Mouse (Mus musculus) thymus, adult 2 months (tissue): ENCODE data around the gene Gm19935. TPM values are rescaled to one million over a fixed set of nuclear protein-coding genes. Genes with fewer than 3 reads are reported as not detected.

Experiments
- DNase-seq: peaks from one replicate; pipeline ENCODE4 v3.0.0; 2021
- H3K27ac ChIP-seq: fragments of 200-500 bp; 2 replicates; pipeline ENCODE4 v1.5.1; 2012; ENCODE audit warnings: low read length, control low read depth; ENCODE audit not compliant: control insufficient read depth, insufficient read depth
- H3K27me3 ChIP-seq: fragments of 200-500 bp; 2 replicates; pipeline ENCODE4 v1.6.1; 2012; ENCODE audit warnings: mild to moderate bottlenecking, low read length, moderate library complexity, mixed read lengths; ENCODE audit not compliant: control insufficient read depth, insufficient read depth
- H3K36me3 ChIP-seq: fragments of 200-500 bp; 2 replicates; pipeline ENCODE4 v1.6.1; 2012; ENCODE audit warnings: mild to moderate bottlenecking, low read length, moderate library complexity; ENCODE audit not compliant: control insufficient read depth, insufficient read depth
- H3K4me1 ChIP-seq: fragments of 200-500 bp; replicated peaks from 2 replicates; pipeline ENCODE4 v1.6.1; 2012; ENCODE audit warnings: low read length; ENCODE audit not compliant: control insufficient read depth, insufficient read depth
- H3K4me3 ChIP-seq: fragments of 200-500 bp; 2 replicates; pipeline ENCODE4 v1.5.1; 2012; ENCODE audit warnings: mild to moderate bottlenecking, low read length, control low read depth, moderate library complexity; ENCODE audit not compliant: control insufficient read depth, insufficient read depth
- CTCF ChIP-seq: fragments of 200-500 bp; IDR thresholded peaks from 2 replicates; pipeline ENCODE4 v1.5.1; 2012; ENCODE audit warnings: mild to moderate bottlenecking, control low read depth, low read length, moderate library complexity, borderline replicate concordance; ENCODE audit not compliant: control insufficient read depth, poor library complexity, insufficient read depth; ENCODE audit errors: extremely low read depth
- POLR2A ChIP-seq: fragments of 200-500 bp; IDR thresholded peaks from 2 replicates; pipeline ENCODE4 v1.6.1; 2012; ENCODE audit warnings: mild to moderate bottlenecking, low read length, control low read depth, moderate library complexity; ENCODE audit not compliant: control insufficient read depth, poor library complexity, insufficient read depth; ENCODE audit errors: extremely low read depth
- whole genome bisulfite sequencing: fragments of 180-500 bp; shearing (Covaris S2); methylation state at CpG from one replicate; pipeline ENCODE4 v1.1.7; 2018; 5-methylcytosine and 5-hydroxymethylcytosine counted together
- polyA plus RNA-seq: library from polyadenylated mRNA; depleted of rRNA; stranded (reverse); fragments of >200 nt; gene quantifications from 2 replicates; pipeline ENCODE4 v1.2.3, GENCODE M21; 2012

Gene Gm19935
- polyA plus RNA-seq, 1 experiment: 0.34 TPM

GRCm38 (mm10) chr8:90839725-90840714 is 22.8 kb upstream of the Gm19935 start:
- no peak overlapping the region for H3K4me3 ChIP-seq
- TF ChIP-seq POLR2A (no peak), CTCF (no peak)
- H3K27ac ChIP-seq: no peak overlapping the region
- 65% methylated on average over 11 of the region's 11 CpGs for WGBS
- DNase-seq: no peak
- H3K4me1 ChIP-seq: peaks cover 3% of the 10 kb centered on the region; the same call in 1 of the 2 replicates
- no peaks in the 10 kb centered on the region for H3K36me3 ChIP-seq
- H3K27me3 ChIP-seq: no peaks in the 10 kb centered on the region

- no peaks in the 10 kb centered on the region for H3K36me3 ChIP-seq
- TF ChIP-seq CTCF: no peak
- no peak for TF ChIP-seq POLR2A
- WGBS: 90% methylated on average over 6 of the region's 6 CpGs
Observed at GRCm38 (mm10) chr8:90837440-90837839, 20.2 kb upstream of the Gm19935 start.

GRCm38 (mm10) chr8:90834321-90834672 is 17.1 kb upstream of the Gm19935 start:
- H3K27me3 ChIP-seq: no peaks in the 10 kb centered on the region
- H3K27ac ChIP-seq: no peak overlapping the region
- TF ChIP-seq CTCF (no peak), POLR2A (no peak)
- 66% methylated on average over 3 of the region's 3 CpGs for WGBS
- no peak for DNase-seq
- H3K4me1 ChIP-seq: peaks cover 10% of the 10 kb centered on the region
- H3K36me3 ChIP-seq: no peaks in the 10 kb centered on the region
- no peak overlapping the region for H3K4me3 ChIP-seq

More at GRCm38 (mm10) chr8:90837440-90837839, 20.2 kb upstream of the Gm19935 start:
- no peak for DNase-seq
- Histone ChIP-seq H3K4me3 (no peak overlapping the region), H3K4me1 (peaks cover 9% of the 10 kb centered on the region), H3K27me3 (no peaks in the 10 kb centered on the region), H3K27ac (no peak overlapping the region)

- DNase-seq: no peak
- no peaks in the 10 kb centered on the region for H3K36me3 ChIP-seq
- TF ChIP-seq POLR2A (no peak), CTCF (no peak)
- H3K27me3 ChIP-seq: no peaks in the 10 kb centered on the region
- no peak overlapping the region for H3K27ac ChIP-seq
- 57% methylated on average over 6 of the region's 6 CpGs for WGBS
- H3K4me3 ChIP-seq: no peak overlapping the region
- H3K4me1 ChIP-seq: peaks cover 13% of the 10 kb centered on the region
Observed at GRCm38 (mm10) chr8:90833628-90834320, 16.6 kb upstream of the Gm19935 start.

DNA sequence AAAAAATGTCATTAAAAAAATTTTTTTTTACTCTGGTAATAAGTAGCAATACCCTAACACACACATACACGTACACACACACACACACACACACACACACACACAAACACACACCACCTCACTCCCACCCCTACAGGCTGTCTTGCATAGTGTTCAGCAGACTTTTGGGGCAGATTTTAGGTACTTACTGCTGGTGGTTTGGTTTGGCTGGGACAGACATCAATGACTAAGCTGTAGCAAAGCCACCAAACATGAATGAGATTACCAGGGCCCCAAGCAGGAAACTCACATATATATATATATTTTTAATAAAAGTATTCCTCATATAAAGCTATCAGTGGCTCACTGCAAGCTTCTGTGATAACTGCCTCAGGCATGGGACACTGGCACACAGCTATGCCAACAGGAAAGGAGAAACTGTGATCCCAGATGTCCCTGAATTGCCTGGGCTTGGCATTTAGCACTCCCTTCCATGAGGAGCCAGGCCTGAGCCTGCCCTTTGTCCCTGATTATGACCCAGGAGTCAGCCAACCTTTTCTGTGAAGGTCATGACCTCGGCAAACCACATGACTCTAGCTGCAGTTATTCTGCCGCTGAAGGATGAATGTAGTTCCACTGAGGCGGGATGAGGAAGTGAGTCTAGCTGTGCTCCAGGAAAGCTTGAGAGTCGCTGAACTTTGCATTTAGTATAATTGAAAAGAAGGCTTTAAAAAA is 15.5 kb upstream of the Gm19935 start:
- Histone ChIP-seq H3K36me3 (no peaks in the 10 kb centered on the region), H3K27me3 (no peaks in the 10 kb centered on the region), H3K27ac (no peak overlapping the region), H3K4me3 (no peak overlapping the region), H3K4me1 (peaks cover 19% of the 10 kb centered on the region)
- 38% methylated on average over 5 of the region's 5 CpGs for WGBS
- TF ChIP-seq CTCF (no peak), POLR2A (no peak)
- DNase-seq: no peak

- Histone ChIP-seq H3K4me1 (peaks cover 19% of the 10 kb centered on the region), H3K36me3 (no peaks in the 10 kb centered on the region), H3K27ac (no peak overlapping the region), H3K4me3 (no peak overlapping the region), H3K27me3 (no peaks in the 10 kb centered on the region)
- no peak for TF ChIP-seq POLR2A
- no peak for TF ChIP-seq CTCF
- 51% methylated on average over 8 of the region's 8 CpGs for WGBS
- DNase-seq: no peak
Observed at GRCm38 (mm10) chr8:90830980-90831379, 13.8 kb upstream of the Gm19935 start.
